Mouse (Mus musculus) hindbrain, embryonic 13.5 days (tissue): ENCODE results near the gene Clhc1. TPM values are rescaled to one million over a fixed set of nuclear protein-coding genes. Genes with fewer than 3 reads are reported as not detected.

Source experiments
- ATAC-seq: fragments of 200-750 bp; cut with Nextera tagmentation; 2 replicates; pipeline ENCODE4 v1.8.0; 2017; ENCODE audit warnings: moderate TSS enrichment; ENCODE audit not compliant: low FRiP score
- H3K27ac ChIP-seq: fragments of 300-500 bp; sonication (generic); 2 replicates; pipeline ENCODE4 v1.5.1; 2015; ENCODE audit warnings: inconsistent platforms, mild to moderate bottlenecking, moderate library complexity
- H3K27me3 ChIP-seq: fragments of 300-500 bp; sonication (generic); 2 replicates; pipeline ENCODE4 v1.6.1; 2015; ENCODE audit warnings: mild to moderate bottlenecking, inconsistent platforms
- H3K36me3 ChIP-seq: fragments of 300-500 bp; sonication (generic); 2 replicates; pipeline ENCODE4 v1.6.1; 2015; ENCODE audit warnings: mild to moderate bottlenecking, inconsistent platforms
- H3K4me1 ChIP-seq: fragments of 300-500 bp; sonication (generic); replicated peaks from 2 replicates; pipeline ENCODE4 v1.6.1; 2015; ENCODE audit warnings: inconsistent platforms
- H3K4me2 ChIP-seq: fragments of 300-500 bp; sonication (generic); 2 replicates; pipeline ENCODE4 v1.6.1; 2015; ENCODE audit warnings: inconsistent platforms, mild to moderate bottlenecking, moderate library complexity
- H3K4me3 ChIP-seq: fragments of 300-500 bp; sonication (generic); 2 replicates; pipeline ENCODE4 v1.5.1; 2015; ENCODE audit warnings: mild to moderate bottlenecking, inconsistent platforms
- H3K9ac ChIP-seq: fragments of 300-500 bp; sonication (generic); 2 replicates; pipeline ENCODE4 v1.6.1; 2015; ENCODE audit warnings: mild to moderate bottlenecking, inconsistent platforms
- H3K9me3 ChIP-seq: fragments of 300-500 bp; sonication (generic); 2 replicates; pipeline ENCODE4 v1.6.1; 2016; ENCODE audit warnings: inconsistent platforms
- WGBS: fragments of 180-500 bp; shearing (Covaris S2); methylation state at CpG from one replicate; pipeline ENCODE4 v1.1.7; 2015; 5-methylcytosine and 5-hydroxymethylcytosine counted together
- polyA plus RNA-seq: library from polyadenylated mRNA; unstranded; fragments of >200 nt; fragmentation: Nextera tagmentation; extraction: Ambion mirVana; gene quantifications from 2 replicates; pipeline ENCODE4 v1.2.1, GENCODE M21; 2015

The Clhc1 gene
- polyA plus RNA-seq, 1 experiment from 2014 or later, result 0.09 TPM

DNA sequence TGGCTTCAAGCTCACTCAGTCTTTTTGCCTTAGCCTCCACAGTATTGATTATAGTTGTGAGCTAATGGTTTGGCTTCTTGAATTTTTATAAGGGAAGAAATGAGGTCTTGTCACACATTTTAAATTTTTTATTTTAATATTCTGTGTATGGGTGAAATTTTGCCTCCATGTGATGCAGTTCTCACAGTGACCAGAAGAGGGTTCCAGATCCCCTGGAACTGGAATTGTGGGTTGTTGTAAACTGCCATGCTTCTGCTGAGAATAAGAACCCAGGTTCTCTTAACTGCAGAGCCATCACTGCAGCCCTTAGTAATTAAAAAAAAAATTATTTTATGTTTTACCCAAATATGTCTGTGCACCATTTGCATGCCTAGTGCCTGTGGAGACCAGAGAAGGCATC, 31.9 kb downstream of the Clhc1 start:
- no peak overlapping the region for H3K9ac ChIP-seq
- H3K27me3 ChIP-seq, result no peaks in the 10 kb centered on the region
- no peaks in the 10 kb centered on the region for H3K4me1 ChIP-seq
- H3K9me3 ChIP-seq, result no peaks in the 10 kb centered on the region; the same call in 1 of the 2 replicates
- H3K27ac ChIP-seq, result no peak overlapping the region
- no peak overlapping the region for H3K4me2 ChIP-seq
- no peak overlapping the region for H3K4me3 ChIP-seq
- no peaks in the 10 kb centered on the region for H3K36me3 ChIP-seq
- no peak for ATAC-seq

- Histone ChIP-seq H3K9ac (no peak overlapping the region), H3K36me3 (no peaks in the 10 kb centered on the region), H3K27ac (no peak overlapping the region), H3K27me3 (no peaks in the 10 kb centered on the region), H3K4me2 (no peak overlapping the region), H3K4me3 (no peak overlapping the region), H3K4me1 (no peaks in the 10 kb centered on the region), H3K9me3 (no peaks in the 10 kb centered on the region)
- no peak for ATAC-seq
These were observed 47.5 kb downstream of the Clhc1 start for GRCm38 (mm10) chr11:29595217-29595616.

DNA sequence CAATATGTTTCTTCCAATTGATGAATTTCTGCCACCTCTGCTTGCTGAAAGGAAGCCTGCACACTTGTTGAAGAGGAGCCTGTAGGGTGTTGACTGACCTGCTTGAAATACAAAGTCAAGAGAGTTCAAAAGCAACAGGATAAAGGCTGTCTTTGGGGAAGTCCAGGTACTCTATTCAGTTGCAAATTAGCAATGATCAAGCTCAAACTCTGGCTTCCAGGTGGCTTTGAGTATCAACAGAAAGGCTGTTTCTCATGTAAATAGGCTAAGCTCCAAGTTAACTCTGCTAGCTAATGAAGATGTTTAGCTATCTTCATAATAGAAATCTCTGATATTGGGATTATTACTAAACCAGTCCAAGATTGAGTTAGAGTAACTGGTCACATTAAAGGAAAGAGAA, 49.4 kb downstream of the Clhc1 start:
- Histone ChIP-seq H3K4me2 (no peak overlapping the region), H3K9me3 (no peaks in the 10 kb centered on the region), H3K27ac (no peak overlapping the region), H3K9ac (no peak overlapping the region), H3K4me3 (no peak overlapping the region), H3K27me3 (no peaks in the 10 kb centered on the region), H3K36me3 (no peaks in the 10 kb centered on the region), H3K4me1 (no peaks in the 10 kb centered on the region)
- no peak for ATAC-seq

DNA sequence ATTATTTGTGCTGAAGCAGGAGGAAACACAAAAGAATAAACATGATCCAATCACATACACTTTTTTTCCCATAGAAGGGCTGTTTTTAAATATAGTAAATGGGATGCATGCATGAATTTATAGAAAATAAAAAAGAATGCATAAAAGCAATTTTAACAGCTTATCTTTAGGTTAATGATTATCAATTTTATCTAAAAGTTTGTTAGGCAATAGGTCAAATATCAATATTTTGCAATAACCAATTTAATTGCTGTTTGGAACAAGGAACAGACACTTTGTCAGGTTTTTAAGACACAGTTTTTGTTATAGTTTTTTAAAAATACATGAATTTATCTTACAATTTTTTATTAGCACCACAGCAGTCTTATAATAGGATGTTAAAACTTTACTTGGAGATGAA, 51.2 kb downstream of the Clhc1 start:
- H3K27me3 ChIP-seq, result no peaks in the 10 kb centered on the region
- no peaks in the 10 kb centered on the region for H3K36me3 ChIP-seq
- no peaks in the 10 kb centered on the region for H3K9me3 ChIP-seq
- H3K4me3 ChIP-seq, result no peak overlapping the region
- no peak overlapping the region for H3K27ac ChIP-seq
- no peak for ATAC-seq
- H3K4me1 ChIP-seq, result no peaks in the 10 kb centered on the region
- H3K4me2 ChIP-seq, result no peak overlapping the region
- H3K9ac ChIP-seq, result no peak overlapping the region

- no peaks in the 10 kb centered on the region for H3K36me3 ChIP-seq
- H3K4me3 ChIP-seq, result no peak overlapping the region
- H3K4me1 ChIP-seq, result no peaks in the 10 kb centered on the region
- WGBS, result 20% methylated on average over 2 of the region's 2 CpGs
- H3K27ac ChIP-seq, result no peak overlapping the region
- no peak overlapping the region for H3K9ac ChIP-seq
- H3K4me2 ChIP-seq, result no peak overlapping the region
- ATAC-seq, result no peak
- H3K9me3 ChIP-seq, result no peaks in the 10 kb centered on the region
- H3K27me3 ChIP-seq, result no peaks in the 10 kb centered on the region
These were observed 55.8 kb downstream of the Clhc1 start for GRCm38 (mm10) chr11:29603581-29603980.

DNA sequence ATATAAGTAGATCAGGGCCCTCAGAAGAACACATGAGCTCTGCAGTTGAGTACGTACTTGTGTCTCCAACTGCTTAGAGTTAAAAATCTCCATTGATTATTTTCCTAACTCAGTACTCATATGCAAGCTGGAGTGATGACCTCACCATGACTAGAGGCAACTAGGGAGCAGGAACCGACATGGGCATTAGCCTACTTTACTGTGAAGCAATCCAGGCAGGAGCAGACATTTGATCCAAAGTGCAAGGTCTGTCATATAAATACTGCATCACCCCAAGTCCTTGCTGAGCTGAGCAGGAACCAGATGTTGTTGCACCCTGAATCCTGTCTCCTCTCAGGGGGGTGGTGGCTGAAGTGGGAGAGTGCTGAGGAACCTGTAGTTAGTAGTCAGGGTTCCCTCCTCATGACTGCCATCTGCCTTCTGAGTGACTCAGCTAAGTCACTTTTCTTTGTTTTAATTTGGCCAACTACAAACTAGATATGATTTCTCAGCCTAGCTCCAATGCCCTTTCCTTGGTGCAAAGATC, 59.8 kb downstream of the Clhc1 start:
- no peak for ATAC-seq
- Histone ChIP-seq H3K27ac (no peak overlapping the region), H3K4me2 (no peak overlapping the region), H3K4me1 (no peaks in the 10 kb centered on the region), H3K4me3 (no peak overlapping the region), H3K9ac (no peak overlapping the region), H3K9me3 (no peaks in the 10 kb centered on the region), H3K27me3 (no peaks in the 10 kb centered on the region), H3K36me3 (no peaks in the 10 kb centered on the region)
- WGBS, result 85% methylated on average over 2 of the region's 2 CpGs

DNA sequence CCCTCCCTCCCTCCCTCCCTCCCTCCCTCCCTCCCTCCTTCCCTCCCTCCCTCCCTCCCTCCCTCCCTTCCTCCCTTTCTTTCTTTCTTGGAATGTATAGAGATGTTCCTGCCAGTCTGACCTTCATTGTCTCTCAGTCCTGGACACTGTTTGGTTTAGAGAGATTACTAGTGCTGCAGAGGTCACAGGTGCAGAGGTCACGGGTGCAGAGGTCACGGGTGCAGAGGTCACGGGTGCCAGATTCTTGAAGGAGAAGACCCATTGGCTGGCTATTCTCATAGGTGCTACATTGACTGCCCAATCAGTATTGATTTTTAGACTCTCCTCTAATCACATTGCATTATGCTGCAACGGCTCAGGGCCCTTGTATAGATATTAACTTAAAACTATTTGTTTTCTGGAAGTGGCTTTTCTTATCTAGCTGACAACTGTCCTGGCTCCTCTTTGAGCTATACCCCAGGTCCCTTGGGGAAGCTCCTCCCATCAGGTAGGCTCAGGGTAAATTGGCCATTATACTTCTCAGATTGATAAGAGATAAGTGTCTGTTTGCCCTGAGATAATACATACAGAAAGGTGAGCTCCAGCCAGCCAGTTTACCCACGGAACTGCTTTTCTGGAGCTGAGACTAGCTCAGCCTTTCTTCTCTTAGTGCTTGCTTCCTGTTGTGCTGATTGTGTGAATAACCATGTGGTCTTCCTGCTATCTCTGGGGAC, 62.2 kb downstream of the Clhc1 start:
- WGBS, result 83% methylated on average over 5 of the region's 5 CpGs
- Histone ChIP-seq H3K9me3 (no peaks in the 10 kb centered on the region), H3K27me3 (no peaks in the 10 kb centered on the region), H3K4me3 (no peak overlapping the region), H3K36me3 (no peaks in the 10 kb centered on the region), H3K9ac (no peak overlapping the region), H3K4me1 (no peaks in the 10 kb centered on the region), H3K27ac (no peak overlapping the region), H3K4me2 (no peak overlapping the region)
- no peak for ATAC-seq

DNA sequence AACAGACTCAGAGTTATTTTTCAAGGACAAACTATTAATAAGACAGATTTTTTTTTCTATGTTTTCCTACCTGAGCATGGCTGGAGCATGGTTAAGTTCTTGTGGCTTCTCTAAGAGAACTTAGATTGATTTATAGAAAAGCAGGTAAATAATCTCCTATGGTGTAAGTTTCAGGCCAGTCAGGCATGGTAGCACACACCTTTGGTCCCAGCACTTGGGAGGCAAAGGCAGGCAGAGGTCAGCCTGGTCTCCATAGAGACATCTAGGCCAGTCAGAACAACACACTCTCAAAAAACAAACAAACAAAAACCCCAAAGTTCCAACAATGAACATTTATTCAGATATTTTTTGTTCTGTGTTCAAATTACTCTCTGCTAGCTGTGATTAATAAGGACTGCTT, 64.3 kb downstream of the Clhc1 start:
- H3K4me2 ChIP-seq, result no peak overlapping the region
- H3K4me1 ChIP-seq, result no peaks in the 10 kb centered on the region
- no peaks in the 10 kb centered on the region for H3K9me3 ChIP-seq
- no peak overlapping the region for H3K9ac ChIP-seq
- no peaks in the 10 kb centered on the region for H3K27me3 ChIP-seq
- ATAC-seq, result no peak
- H3K36me3 ChIP-seq, result no peaks in the 10 kb centered on the region
- H3K4me3 ChIP-seq, result no peak overlapping the region
- H3K27ac ChIP-seq, result no peak overlapping the region

- no peaks in the 10 kb centered on the region for H3K27me3 ChIP-seq
- no peak overlapping the region for H3K4me2 ChIP-seq
- no peaks in the 10 kb centered on the region for H3K36me3 ChIP-seq
- no peak overlapping the region for H3K4me3 ChIP-seq
- H3K9me3 ChIP-seq, result no peaks in the 10 kb centered on the region
- H3K27ac ChIP-seq, result no peak overlapping the region
- H3K9ac ChIP-seq, result no peak overlapping the region
- no peak for ATAC-seq
- H3K4me1 ChIP-seq, result no peaks in the 10 kb centered on the region
- 87% methylated on average over 4 of the region's 4 CpGs for WGBS
These were observed 65.5 kb downstream of the Clhc1 start for GRCm38 (mm10) chr11:29613185-29613735.

DNA sequence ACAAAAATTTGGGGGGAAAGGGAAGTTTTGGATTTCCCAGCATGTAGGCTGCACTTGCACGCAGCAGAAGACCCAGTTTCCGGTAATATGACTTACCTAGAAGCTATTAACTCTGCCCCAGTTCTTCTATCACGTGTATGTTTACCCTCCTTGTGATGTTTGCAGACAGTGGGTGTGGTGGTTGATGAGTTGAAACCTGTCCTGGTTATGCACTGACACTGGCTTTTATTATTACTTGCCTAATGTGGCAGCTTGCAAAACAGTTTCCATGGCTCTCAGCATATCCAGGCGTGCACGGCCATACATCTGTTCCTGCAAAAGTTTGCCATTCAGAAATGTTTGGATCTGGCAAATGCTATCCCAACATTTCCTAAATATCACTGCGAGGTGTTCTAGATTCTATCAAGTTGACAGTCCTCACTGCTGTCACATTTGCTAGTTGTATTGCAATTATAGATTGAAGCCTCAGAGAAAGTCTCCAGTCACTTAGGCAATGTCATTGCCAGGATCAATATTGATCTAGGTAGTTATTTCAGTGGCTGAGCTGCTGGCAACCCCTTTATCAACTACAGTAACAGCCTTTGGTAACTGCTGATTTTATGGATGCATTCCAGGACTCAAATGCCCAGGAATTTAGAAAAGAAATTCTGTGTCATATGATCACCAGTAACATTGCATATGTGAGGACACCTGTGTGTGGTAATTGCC, 66.6 kb downstream of the Clhc1 start:
- no peak overlapping the region for H3K4me3 ChIP-seq
- 88% methylated on average over 6 of the region's 6 CpGs for WGBS
- H3K4me2 ChIP-seq, result no peak overlapping the region
- H3K27ac ChIP-seq, result no peak overlapping the region
- no peaks in the 10 kb centered on the region for H3K4me1 ChIP-seq
- no peak for ATAC-seq
- H3K36me3 ChIP-seq, result no peaks in the 10 kb centered on the region
- no peaks in the 10 kb centered on the region for H3K9me3 ChIP-seq
- H3K27me3 ChIP-seq, result no peaks in the 10 kb centered on the region
- H3K9ac ChIP-seq, result no peak overlapping the region

- H3K36me3 ChIP-seq, result no peaks in the 10 kb centered on the region
- H3K27me3 ChIP-seq, result no peaks in the 10 kb centered on the region
- H3K9ac ChIP-seq, result no peak overlapping the region
- no peak overlapping the region for H3K4me2 ChIP-seq
- no peak overlapping the region for H3K4me3 ChIP-seq
- no peak overlapping the region for H3K27ac ChIP-seq
- no peak for ATAC-seq
- WGBS, result 74% methylated on average over 5 of the region's 5 CpGs
- H3K9me3 ChIP-seq, result no peaks in the 10 kb centered on the region
- H3K4me1 ChIP-seq, result no peaks in the 10 kb centered on the region
These were observed 74.5 kb downstream of the Clhc1 start for GRCm38 (mm10) chr11:29622030-29622790.

DNA sequence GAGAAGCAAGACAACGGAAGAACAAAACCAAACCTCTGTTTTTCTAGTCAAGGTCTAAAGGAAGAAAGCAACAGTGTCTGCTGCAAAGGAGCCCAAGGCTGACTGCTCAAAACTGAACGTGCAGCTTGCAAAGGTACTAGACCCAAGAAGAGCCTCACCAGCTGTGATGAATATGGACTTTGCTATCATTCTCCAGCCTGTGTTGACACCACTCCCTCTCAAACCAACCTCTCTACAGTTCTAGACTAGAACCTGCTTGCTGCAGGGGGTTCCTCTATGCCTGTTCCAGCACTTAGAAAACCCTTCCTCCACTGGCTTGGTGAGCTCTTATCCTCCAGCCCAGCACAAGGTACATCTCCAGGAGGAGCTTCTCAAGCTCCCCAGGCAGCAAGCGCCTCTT, 75.6 kb downstream of the Clhc1 start:
- H3K4me3 ChIP-seq, result no peak overlapping the region
- no peaks in the 10 kb centered on the region for H3K27me3 ChIP-seq
- no peaks in the 10 kb centered on the region for H3K36me3 ChIP-seq
- H3K9ac ChIP-seq, result no peak overlapping the region
- no peak overlapping the region for H3K4me2 ChIP-seq
- H3K27ac ChIP-seq, result no peak overlapping the region
- no peak for ATAC-seq
- H3K4me1 ChIP-seq, result no peaks in the 10 kb centered on the region
- no peaks in the 10 kb centered on the region for H3K9me3 ChIP-seq
- 92% methylated on average over 3 of the region's 3 CpGs for WGBS
